Mouse (Mus musculus) lung, postnatal 0 days (tissue): Measurements from ENCODE around the gene Fut7.

ENCODE experiments used
- CTCF ChIP-seq: IDR thresholded peaks from 2 replicates; pipeline ENCODE4 v1.5.1; 2016; ENCODE audit warnings: antibody characterized with exemption, mild to moderate bottlenecking
- EP300 ChIP-seq: IDR thresholded peaks from 2 replicates; pipeline ENCODE4 v1.6.1; 2016; ENCODE audit warnings: antibody characterized with exemption, mild to moderate bottlenecking, control low read depth

DNA sequence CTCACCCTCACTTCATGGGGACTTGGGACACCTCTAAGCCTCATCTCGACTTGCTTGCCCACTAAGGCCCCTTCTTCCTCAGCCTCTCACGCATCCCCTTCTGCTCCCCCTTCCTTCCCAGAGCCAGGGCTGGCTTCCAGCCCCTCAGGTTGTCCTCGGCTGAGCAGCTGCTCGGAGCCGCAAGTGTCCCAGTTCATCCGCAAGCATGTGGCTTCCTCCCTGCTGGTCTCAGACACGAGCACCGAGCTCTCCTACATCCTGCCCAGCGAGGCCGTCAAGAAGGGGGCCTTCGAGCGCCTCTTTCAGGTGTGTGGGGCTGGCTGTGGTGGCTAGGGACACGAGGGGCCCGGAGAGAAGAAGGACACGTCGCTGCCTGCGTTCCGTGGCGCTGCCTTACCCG, 18.0 kb downstream of the Fut7 start:
- no peak for TF ChIP-seq CTCF
- no peak for TF ChIP-seq EP300
